Mouse (Mus musculus) MEL (cell line): ENCODE results near the gene Egfem1. TPM values are rescaled to one million over a fixed set of nuclear protein-coding genes. Genes with fewer than 3 reads are reported as not detected.

ENCODE experiments used
- DNase-seq: peaks from one replicate; pipeline ENCODE4 v3.0.0; 2011; ENCODE audit warnings: low read depth, low spot score
- H3K27ac ChIP-seq: 2 replicates; pipeline ENCODE4 v1.5.1; 2012; ENCODE audit warnings: low read depth, mild to moderate bottlenecking, control low read depth, low read length, moderate library complexity; ENCODE audit not compliant: control insufficient read depth
- H3K27me3 ChIP-seq, 2 experiments: fragments of 150-350 bp in 1 of 2; sonication (generic) in 1 of 2; 2 replicates each; pipeline ENCODE4 v1.6.1; 2012; ENCODE audit warnings: low read length in 2 of 2, mild to moderate bottlenecking in 2 of 2, improper control_type of control experiment in 1 of 2, moderate library complexity in 1 of 2; ENCODE audit not compliant: insufficient read depth in 2 of 2, control insufficient read depth in 1 of 2
- H3K36me3 ChIP-seq, 2 experiments: 2 replicates each; pipeline ENCODE4 v1.6.1; 2012 to 2014; ENCODE audit warnings: low read length in 2 of 2, improper control_type of control experiment in 1 of 2, inconsistent platforms in 1 of 2, mild to moderate bottlenecking in 1 of 2; ENCODE audit not compliant: insufficient read depth in 2 of 2, control insufficient read depth in 1 of 2
- H3K4me1 ChIP-seq, 2 experiments: fragments of 150-350 bp in 1 of 2; sonication (generic) in 1 of 2; 2 replicates each; pipeline ENCODE4 v1.6.1; 2012; ENCODE audit warnings: low read length in 2 of 2, improper control_type of control experiment in 1 of 2, mild to moderate bottlenecking in 1 of 2; ENCODE audit not compliant: insufficient read depth in 2 of 2, control insufficient read depth in 1 of 2
- H3K4me3 ChIP-seq, 2 experiments: fragments of 150-350 bp in 1 of 2; sonication (generic) in 1 of 2; 2 replicates each; pipeline ENCODE4 v1.5.1; 2012; ENCODE audit warnings: low read depth in 2 of 2, low read length in 2 of 2, mild to moderate bottlenecking in 2 of 2, moderate library complexity in 2 of 2, control low read depth in 1 of 2, improper control_type of control experiment in 1 of 2; ENCODE audit not compliant: control insufficient read depth in 1 of 2, insufficient read depth in 1 of 2
- H3K79me2 ChIP-seq: 2 replicates; pipeline ENCODE4 v1.6.1; 2012; ENCODE audit warnings: mild to moderate bottlenecking, low read length, moderate library complexity; ENCODE audit not compliant: control insufficient read depth, poor library complexity, insufficient read depth
- H3K9ac ChIP-seq: 2 replicates; pipeline ENCODE4 v1.6.1; 2012; ENCODE audit warnings: low read depth, mild to moderate bottlenecking, control low read depth, low read length, moderate library complexity; ENCODE audit not compliant: control insufficient read depth, poor library complexity, severe bottlenecking
- H3K9me3 ChIP-seq: fragments of 150-350 bp; sonication (generic); replicated peaks from 2 replicates; pipeline ENCODE4 v1.6.1; 2012; ENCODE audit warnings: mild to moderate bottlenecking, low read length, improper control_type of control experiment, moderate library complexity; ENCODE audit not compliant: insufficient read depth
- BHLHE40 ChIP-seq: IDR thresholded peaks from 2 replicates; pipeline ENCODE4 v1.6.1; 2012; ENCODE audit warnings: low read depth, mild to moderate bottlenecking, inconsistent platforms, low read length, improper control_type of control experiment, borderline replicate concordance
- CHD1 ChIP-seq: IDR thresholded peaks from 2 replicates; pipeline ENCODE4 v1.6.1; 2012; ENCODE audit warnings: low read depth, mild to moderate bottlenecking, inconsistent platforms, low read length, improper control_type of control experiment
- CHD2 ChIP-seq: IDR thresholded peaks from 2 replicates; pipeline ENCODE4 v1.6.1; 2011; ENCODE audit warnings: low read length, improper control_type of control experiment
- EP300 ChIP-seq, 2 experiments: IDR thresholded peaks; 2 replicates each; pipeline ENCODE4 v1.6.1; 2011; ENCODE audit warnings: improper control_type of control experiment in 2 of 2, low read length in 2 of 2, low read depth in 1 of 2, mild to moderate bottlenecking in 1 of 2
- GATA1 ChIP-seq: IDR thresholded peaks from 2 replicates; pipeline ENCODE4 v1.6.1; 2011; ENCODE audit warnings: low read depth, low read length, improper control_type of control experiment
- MAFK ChIP-seq: IDR thresholded peaks from 2 replicates; pipeline ENCODE4 v1.6.1; 2011; ENCODE audit warnings: low read depth, mild to moderate bottlenecking, low read length, improper control_type of control experiment, borderline replicate concordance
- MAX ChIP-seq: IDR thresholded peaks from 2 replicates; pipeline ENCODE4 v1.6.1; 2011; ENCODE audit warnings: low read length, improper control_type of control experiment
- MAZ ChIP-seq: IDR thresholded peaks from 2 replicates; pipeline ENCODE4 v1.6.1; 2012; ENCODE audit warnings: low read depth, mild to moderate bottlenecking, inconsistent platforms, low read length, improper control_type of control experiment
- MEF2A ChIP-seq: IDR thresholded peaks from 2 replicates; pipeline ENCODE4 v1.6.1; 2014; ENCODE audit warnings: low read depth, mild to moderate bottlenecking, inconsistent platforms, low read length, improper control_type of control experiment; ENCODE audit not compliant: poor library complexity, insufficient replicate concordance, severe bottlenecking; ENCODE audit errors: extremely low read depth
- MYC ChIP-seq: IDR thresholded peaks from 2 replicates; pipeline ENCODE4 v1.6.1; 2011; ENCODE audit warnings: low read depth, mild to moderate bottlenecking, low read length, improper control_type of control experiment, moderate library complexity
- NRF1 ChIP-seq: IDR thresholded peaks from 2 replicates; pipeline ENCODE4 v1.6.1; 2014; ENCODE audit warnings: low read depth, mild to moderate bottlenecking, inconsistent platforms, low read length, improper control_type of control experiment, moderate library complexity; ENCODE audit not compliant: poor library complexity, insufficient read depth, severe bottlenecking
- POLR2A ChIP-seq, 2 experiments: IDR thresholded peaks; 2 replicates each; pipeline ENCODE4 v1.6.1; 2011 to 2012; ENCODE audit warnings: low read length in 2 of 2, mild to moderate bottlenecking in 2 of 2, control low read depth in 1 of 2, improper control_type of control experiment in 1 of 2, low read depth in 1 of 2, moderate library complexity in 1 of 2; ENCODE audit not compliant: control insufficient read depth in 1 of 2, insufficient read depth in 1 of 2, poor library complexity in 1 of 2
- RAD21 ChIP-seq: IDR thresholded peaks from 2 replicates; pipeline ENCODE4 v1.6.1; 2011; ENCODE audit warnings: mild to moderate bottlenecking, low read depth, low read length, improper control_type of control experiment
- SIN3A ChIP-seq: IDR thresholded peaks from 2 replicates; pipeline ENCODE4 v1.6.1; 2012; ENCODE audit warnings: low read length, improper control_type of control experiment, inconsistent platforms
- SMC3 ChIP-seq: IDR thresholded peaks from 2 replicates; pipeline ENCODE4 v1.6.1; 2011; ENCODE audit warnings: low read depth, low read length, improper control_type of control experiment
- TAL1 ChIP-seq: IDR thresholded peaks from 2 replicates; pipeline ENCODE4 v1.6.1; 2012; ENCODE audit warnings: mild to moderate bottlenecking, inconsistent platforms, low read length, moderate library complexity, mixed read lengths
- TBP ChIP-seq: IDR thresholded peaks from 2 replicates; pipeline ENCODE4 v1.8.0; 2011; ENCODE audit warnings: low read depth, low read length, improper control_type of control experiment
- TCF12 ChIP-seq: IDR thresholded peaks from 2 replicates; pipeline ENCODE4 v1.6.1; 2014; ENCODE audit warnings: low read depth, mild to moderate bottlenecking, inconsistent platforms, low read length, improper control_type of control experiment, moderate library complexity
- UBTF ChIP-seq: IDR thresholded peaks from 2 replicates; pipeline ENCODE4 v1.6.1; 2012; ENCODE audit warnings: low read depth, mild to moderate bottlenecking, inconsistent platforms, low read length, improper control_type of control experiment, moderate library complexity, borderline replicate concordance; ENCODE audit not compliant: insufficient read depth
- USF2 ChIP-seq, 2 experiments: IDR thresholded peaks; 2 replicates each; pipeline ENCODE4 v1.6.1; 2011 to 2012; ENCODE audit warnings: improper control_type of control experiment in 2 of 2, low read length in 2 of 2, borderline replicate concordance in 1 of 2, inconsistent platforms in 1 of 2, low read depth in 1 of 2, mild to moderate bottlenecking in 1 of 2; ENCODE audit not compliant: insufficient read depth in 1 of 2
- ZC3H11A ChIP-seq: IDR thresholded peaks from 2 replicates; pipeline ENCODE4 v1.6.1; 2012; ENCODE audit warnings: low read depth, mild to moderate bottlenecking, inconsistent platforms, low read length, improper control_type of control experiment
- ZKSCAN1 ChIP-seq: IDR thresholded peaks from 2 replicates; pipeline ENCODE4 v1.6.1; 2012; ENCODE audit warnings: low read depth, mild to moderate bottlenecking, inconsistent platforms, low read length, improper control_type of control experiment, moderate library complexity
- ZMIZ1 ChIP-seq: IDR thresholded peaks from 2 replicates; pipeline ENCODE4 v1.6.1; 2012; ENCODE audit warnings: low read depth, mild to moderate bottlenecking, inconsistent platforms, low read length, improper control_type of control experiment, moderate library complexity
- polyA plus RNA-seq, 2 experiments: library from polyadenylated mRNA; stranded (reverse) in 1 of 2; unstranded in 1 of 2; fragments of >175 nt in 1 of 2; fragments of >200 nt in 1 of 2; gene quantifications; 2 replicates each; pipeline versions ENCODE4 v1.2.1 to v1.2.4; 2012; ENCODE audit warnings: low replicate concordance in 2 of 2, low read depth in 1 of 2; ENCODE audit not compliant: insufficient read length in 2 of 2, insufficient read depth in 1 of 2, missing spikeins in 1 of 2
- total RNA-seq: library from RNA; depleted of rRNA; stranded (reverse); fragments of 300-350 nt; gene quantifications from 2 replicates; pipeline ENCODE4 v1.2.3, GENCODE M21; 2012

The Egfem1 gene
- total and polyA plus RNA-seq, 3 experiments = not detected

DNA sequence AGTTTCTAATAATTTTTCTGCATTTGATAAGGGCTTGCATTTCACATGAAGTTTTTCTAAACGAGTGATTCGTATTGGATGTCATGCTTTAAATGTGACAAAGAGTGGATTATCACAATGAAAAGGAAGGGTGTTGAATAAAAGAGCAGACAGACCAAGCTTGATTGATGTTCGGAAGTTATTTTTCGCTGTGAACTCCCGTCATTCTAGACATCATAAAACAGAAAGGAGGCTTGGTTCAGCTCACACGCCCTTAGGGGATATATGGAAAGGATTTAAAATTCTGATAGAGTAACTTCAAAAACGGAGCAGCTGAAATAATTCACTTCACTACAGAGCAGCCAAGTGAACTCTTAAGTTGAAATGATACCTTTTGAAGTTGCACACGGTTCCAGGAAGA, 285.1 kb downstream of the Egfem1 start:
- Histone ChIP-seq H3K9me3 (no peaks in the 10 kb centered on the region), H3K79me2 (no peaks in the 10 kb centered on the region), H3K27ac (no peak overlapping the region), H3K4me3 (no peak overlapping the region), H3K4me1 (no peaks in the 10 kb centered on the region), H3K27me3 (no peaks in the 10 kb centered on the region), H3K9ac (no peak overlapping the region), H3K36me3 (no peaks in the 10 kb centered on the region)
- TF ChIP-seq MEF2A = no peak
- TF ChIP-seq USF2 (IDR thresholded peaks at IDR 0.05; ENCODE audit: borderline replicate concordance in 1 of 2, insufficient read depth in 1 of 2, low read depth in 1 of 2, low read length in 2 of 2) = no peak
- DNase-seq = no peak

DNA sequence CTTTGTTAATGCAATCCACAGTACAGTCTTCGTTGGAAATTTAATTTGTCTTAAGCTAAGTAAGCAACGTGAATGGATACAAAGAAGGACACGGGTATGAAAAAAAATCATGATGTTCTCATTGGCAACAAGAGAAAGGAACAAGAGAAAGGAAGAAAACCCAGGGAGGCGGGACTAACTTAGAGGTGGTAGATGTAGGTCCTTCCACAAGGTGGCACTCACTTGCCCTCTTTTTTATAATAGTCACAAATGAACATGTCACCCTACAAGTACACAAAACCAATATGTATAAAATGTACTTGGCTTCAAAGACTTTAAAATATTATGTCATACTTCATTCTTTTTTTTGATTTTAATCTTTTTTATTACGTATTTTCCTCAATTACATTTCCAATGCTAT, 288.7 kb downstream of the Egfem1 start:
- Histone ChIP-seq H3K36me3 (no peaks in the 10 kb centered on the region), H3K9ac (no peak overlapping the region), H3K9me3 (no peaks in the 10 kb centered on the region), H3K4me3 (no peak overlapping the region), H3K27me3 (no peaks in the 10 kb centered on the region)
- peak; percentile 10 for DNase-seq
- TF ChIP-seq GATA1 = no peak
- no peak for TF ChIP-seq MAFK
- 0 out of 2 replicates have a peak, but pooled peaks have one; percentile 4 for TF ChIP-seq SMC3
- TF ChIP-seq RAD21 = no peak; the same call in 1 of the 2 replicates
- TF ChIP-seq MYC = no peak
- TF ChIP-seq, all 39 proteins: peak for 1
- Histone ChIP-seq H3K27ac (no peak overlapping the region), H3K79me2 (no peaks in the 10 kb centered on the region), H3K4me1 (no peaks in the 10 kb centered on the region)

DNA sequence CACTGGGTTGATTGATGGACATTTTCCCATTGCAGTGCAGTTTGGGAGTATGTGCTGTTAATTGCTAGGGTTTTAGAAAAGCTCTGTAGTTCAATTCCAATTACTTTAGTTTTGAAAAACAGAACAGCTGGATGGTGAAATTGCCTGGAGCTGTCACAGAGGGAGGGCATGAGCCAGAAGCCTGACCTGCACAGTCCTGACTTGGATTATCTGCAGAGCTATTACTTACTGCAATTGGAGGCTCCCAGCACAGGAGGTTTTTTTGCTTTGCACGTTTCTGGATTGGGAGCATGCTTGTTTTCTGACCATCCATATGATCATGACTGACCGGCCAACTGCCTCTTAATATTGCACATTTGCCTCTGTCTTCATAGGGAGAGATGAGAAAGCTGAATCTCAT, 299.4 kb downstream of the Egfem1 start:
- no peaks in the 10 kb centered on the region for H3K27me3 ChIP-seq
- no peak for DNase-seq

More for the DNA sequence above, 299.4 kb downstream of the Egfem1 start:
- no peak for TF ChIP-seq UBTF
- no peak for TF ChIP-seq SIN3A
- no peak for TF ChIP-seq ZC3H11A
- no peak for TF ChIP-seq TBP
- no peak for TF ChIP-seq USF2 (IDR thresholded peaks at IDR 0.05; ENCODE audit: borderline replicate concordance in 1 of 2, insufficient read depth in 1 of 2, low read depth in 1 of 2, low read length in 2 of 2)
- no peak for TF ChIP-seq MAFK
- TF ChIP-seq ZMIZ1 = no peak
- no peak for TF ChIP-seq POLR2A (IDR thresholded peaks at IDR 0.05; ENCODE audit: control insufficient read depth in 1 of 2, insufficient read depth in 1 of 2, low read depth in 1 of 2, low read length in 2 of 2, poor library complexity in 1 of 2)
- no peak for TF ChIP-seq MAZ
- no peak for TF ChIP-seq ZKSCAN1
- TF ChIP-seq MAX = no peak
- no peak for TF ChIP-seq NRF1
- no peak for TF ChIP-seq MYC
- TF ChIP-seq CHD2 = no peak
- no peak for TF ChIP-seq BHLHE40
- TF ChIP-seq EP300 (IDR thresholded peaks at IDR 0.05; ENCODE audit: low read depth in 1 of 2, low read length in 2 of 2) = no peak
- no peak for TF ChIP-seq SMC3
- no peak for TF ChIP-seq TAL1
- TF ChIP-seq TCF12 = no peak
- TF ChIP-seq CHD1 = no peak
- Histone ChIP-seq H3K79me2 (no peaks in the 10 kb centered on the region), H3K4me1 (no peaks in the 10 kb centered on the region), H3K27ac (no peak overlapping the region), H3K36me3 (no peaks in the 10 kb centered on the region), H3K9me3 (no peaks in the 10 kb centered on the region), H3K9ac (no peak overlapping the region), H3K4me3 (no peak overlapping the region)
